Mouse (Mus musculus) limb, embryonic 11.5 days (tissue): Measurements from ENCODE around the gene Pzp. TPM values are rescaled to one million over a fixed set of nuclear protein-coding genes. Genes with fewer than 3 reads are reported as not detected.

ENCODE experiments used
- ATAC-seq: fragments of 200-750 bp; cut with Nextera tagmentation; 2 replicates; pipeline ENCODE4 v1.8.0; 2017; ENCODE audit warnings: low read depth; ENCODE audit not compliant: insufficient number of reproducible peaks, low FRiP score, low TSS enrichment
- DNase-seq: peaks from one replicate; pipeline ENCODE4 v3.0.0-alpha.2; 2015; ENCODE audit warnings: low spot score
- H3K27ac ChIP-seq: fragments of 300-500 bp; sonication (generic); replicated peaks from 2 replicates; pipeline ENCODE4 v1.5.1; 2014; ENCODE audit warnings: low read depth, mild to moderate bottlenecking, low read length
- H3K27me3 ChIP-seq: fragments of 300-500 bp; sonication (generic); 2 replicates; pipeline ENCODE4 v1.6.1; 2014; ENCODE audit warnings: mild to moderate bottlenecking, low read length, mixed read lengths; ENCODE audit not compliant: control insufficient read depth, insufficient read depth
- H3K36me3 ChIP-seq: fragments of 300-500 bp; sonication (generic); 2 replicates; pipeline ENCODE4 v1.6.1; 2014; ENCODE audit warnings: mild to moderate bottlenecking, low read length, moderate library complexity, mixed read lengths; ENCODE audit not compliant: control insufficient read depth, insufficient read depth
- H3K4me1 ChIP-seq: fragments of 300-500 bp; sonication (generic); 2 replicates; pipeline ENCODE4 v1.6.1; 2014; ENCODE audit warnings: low read length, mixed read lengths; ENCODE audit not compliant: control insufficient read depth, insufficient read depth
- H3K4me2 ChIP-seq: fragments of 300-500 bp; sonication (generic); 2 replicates; pipeline ENCODE4 v1.6.1; 2014; ENCODE audit warnings: low read depth, mild to moderate bottlenecking, moderate library complexity; ENCODE audit not compliant: severe bottlenecking
- H3K4me3 ChIP-seq: fragments of 300-500 bp; sonication (generic); 2 replicates; pipeline ENCODE4 v1.5.1; 2014; ENCODE audit warnings: low read depth, low read length
- H3K9ac ChIP-seq: fragments of 300-500 bp; sonication (generic); 2 replicates; pipeline ENCODE4 v1.6.1; 2014; ENCODE audit warnings: mild to moderate bottlenecking, low read length
- H3K9me3 ChIP-seq: fragments of 300-500 bp; sonication (generic); 2 replicates; pipeline ENCODE4 v1.6.1; 2016; ENCODE audit warnings: low read length; ENCODE audit not compliant: control insufficient read depth
- WGBS: fragments of 180-500 bp; shearing (Covaris S2); extraction: QIAGEN DNeasy Blood & Tissue Kit; methylation state at CpG from one replicate; pipeline ENCODE4 v1.1.7; 2014; 5-methylcytosine and 5-hydroxymethylcytosine counted together
- polyA plus RNA-seq: library from polyadenylated mRNA; unstranded; fragments of >200 nt; fragmentation: Nextera tagmentation; extraction: Ambion mirVana; gene quantifications from 2 replicates; pipeline ENCODE4 v1.2.1, GENCODE M21; 2014

Pzp gene
- polyA plus RNA-seq, 1 experiment from 2014 or later, result 0.03 TPM

DNA sequence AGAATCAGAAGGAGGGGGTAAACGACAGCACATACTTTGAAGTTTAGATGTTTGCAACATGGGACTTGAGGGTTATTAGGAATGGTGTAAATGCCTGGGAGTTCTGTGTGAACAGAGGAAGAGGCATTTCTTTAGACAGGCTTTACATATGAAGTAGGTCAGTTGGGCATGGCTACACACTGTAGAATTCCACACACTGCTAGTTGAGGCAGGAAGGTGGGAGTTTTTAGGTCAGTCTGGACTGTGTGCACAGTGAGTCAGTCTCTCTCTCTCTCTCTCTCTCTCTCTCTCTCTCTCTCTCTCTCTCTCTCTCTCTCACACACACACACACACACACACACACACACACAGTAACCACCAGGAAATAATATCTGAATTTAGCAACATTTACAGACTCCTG lies 31.2 kb downstream of the Pzp start:
- Histone ChIP-seq H3K9ac (no peak overlapping the region), H3K27ac (no peak overlapping the region), H3K36me3 (no peaks in the 10 kb centered on the region), H3K4me1 (no peaks in the 10 kb centered on the region), H3K9me3 (no peaks in the 10 kb centered on the region), H3K4me2 (no peak overlapping the region), H3K27me3 (no peaks in the 10 kb centered on the region), H3K4me3 (no peak overlapping the region)
- ATAC-seq (no peak), DNase-seq (no peak)
- WGBS, result 69% methylated on average over 1 of the region's 1 CpGs

DNA sequence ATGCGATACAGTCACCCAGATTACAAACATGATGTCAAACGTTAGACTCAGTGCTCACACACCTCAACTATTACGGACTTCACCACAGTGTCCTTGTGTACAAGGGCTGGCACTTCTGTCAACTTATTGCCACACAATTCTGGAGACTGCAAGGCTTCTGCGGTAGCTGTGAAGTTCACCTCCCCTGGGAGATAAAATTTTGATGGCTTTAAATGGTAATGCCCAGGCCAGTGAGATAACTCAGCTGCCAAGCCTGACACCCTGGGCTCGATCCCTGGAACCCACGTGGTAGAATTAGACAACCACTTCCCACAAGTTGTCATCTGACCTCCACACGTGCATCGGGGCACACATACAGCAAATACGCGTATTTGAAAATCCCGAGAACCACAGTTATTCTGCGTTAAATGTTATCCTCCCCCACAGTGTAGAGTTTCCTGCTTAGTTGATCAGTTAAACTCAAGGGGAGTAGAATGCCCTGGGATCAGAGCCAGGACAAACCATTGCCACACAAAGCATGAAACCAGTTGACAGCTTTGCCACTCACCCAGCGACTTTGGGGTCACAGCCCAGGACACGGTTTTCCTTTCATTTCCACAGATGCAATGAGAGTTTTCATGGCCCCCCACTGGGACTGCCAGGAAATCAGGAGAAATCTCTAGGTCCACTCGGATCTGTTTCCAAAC lies 31.7 kb downstream of the Pzp start:
- Histone ChIP-seq H3K27ac (no peak overlapping the region), H3K9ac (no peak overlapping the region), H3K27me3 (no peaks in the 10 kb centered on the region), H3K36me3 (no peaks in the 10 kb centered on the region), H3K9me3 (no peaks in the 10 kb centered on the region), H3K4me3 (no peak overlapping the region), H3K4me1 (no peaks in the 10 kb centered on the region), H3K4me2 (no peak overlapping the region)
- no peak for DNase-seq
- ATAC-seq, result no peak
- 78% methylated on average over 15 of the region's 15 CpGs for WGBS

DNA sequence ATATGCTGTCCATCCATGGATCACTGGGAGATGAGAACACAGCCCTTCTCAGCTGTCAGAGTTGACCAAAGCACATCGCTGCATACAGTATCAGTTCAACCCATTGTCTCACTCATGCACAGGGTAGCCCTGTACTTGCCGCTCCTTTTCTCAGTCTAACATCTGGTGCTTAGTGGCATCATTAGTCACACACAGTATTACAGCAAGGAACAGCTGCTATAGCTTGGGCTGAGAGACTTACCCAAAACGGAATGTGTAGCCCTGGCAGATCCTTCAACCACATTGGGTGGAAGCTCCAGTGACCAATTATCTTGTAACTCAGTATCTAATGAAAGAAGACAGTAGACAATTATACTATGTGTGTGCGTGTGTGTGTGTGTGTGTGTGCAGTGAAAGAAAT lies 34.6 kb downstream of the Pzp start:
- H3K27ac ChIP-seq, result no peak overlapping the region
- no peaks in the 10 kb centered on the region for H3K4me1 ChIP-seq
- 79% methylated on average over 4 of the region's 4 CpGs for WGBS
- no peak overlapping the region for H3K9ac ChIP-seq
- ATAC-seq (no peak), DNase-seq (no peak)
- no peaks in the 10 kb centered on the region for H3K36me3 ChIP-seq
- H3K4me2 ChIP-seq, result no peak overlapping the region
- H3K27me3 ChIP-seq, result no peaks in the 10 kb centered on the region
- H3K9me3 ChIP-seq, result no peaks in the 10 kb centered on the region
- H3K4me3 ChIP-seq, result no peak overlapping the region

DNA sequence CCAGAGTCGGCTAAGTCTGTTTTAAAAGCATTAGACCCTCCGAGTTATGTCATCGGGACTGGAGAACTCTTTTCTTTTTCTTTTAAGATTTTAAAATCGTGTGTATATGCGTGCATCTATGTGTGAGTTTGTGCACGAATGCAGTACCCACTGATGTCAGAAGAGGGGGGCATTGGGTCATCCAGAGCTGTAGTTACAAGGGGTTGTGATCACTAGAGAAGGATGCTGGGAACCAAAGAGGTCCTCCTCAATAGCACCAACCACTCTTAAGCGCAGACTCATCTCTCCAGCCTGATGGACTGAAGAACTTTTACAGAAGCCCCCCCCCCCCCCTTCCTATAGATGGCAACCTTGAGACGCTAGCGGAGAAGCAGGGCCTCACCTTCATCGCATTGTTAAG lies 36.4 kb downstream of the Pzp start:
- Histone ChIP-seq H3K36me3 (no peaks in the 10 kb centered on the region), H3K9me3 (no peaks in the 10 kb centered on the region), H3K9ac (no peak overlapping the region), H3K27ac (no peak overlapping the region), H3K27me3 (no peaks in the 10 kb centered on the region), H3K4me2 (no peak overlapping the region), H3K4me1 (no peaks in the 10 kb centered on the region), H3K4me3 (no peak overlapping the region)
- ATAC-seq (no peak), DNase-seq (no peak)
- WGBS, result 96% methylated on average over 10 of the region's 10 CpGs

DNA sequence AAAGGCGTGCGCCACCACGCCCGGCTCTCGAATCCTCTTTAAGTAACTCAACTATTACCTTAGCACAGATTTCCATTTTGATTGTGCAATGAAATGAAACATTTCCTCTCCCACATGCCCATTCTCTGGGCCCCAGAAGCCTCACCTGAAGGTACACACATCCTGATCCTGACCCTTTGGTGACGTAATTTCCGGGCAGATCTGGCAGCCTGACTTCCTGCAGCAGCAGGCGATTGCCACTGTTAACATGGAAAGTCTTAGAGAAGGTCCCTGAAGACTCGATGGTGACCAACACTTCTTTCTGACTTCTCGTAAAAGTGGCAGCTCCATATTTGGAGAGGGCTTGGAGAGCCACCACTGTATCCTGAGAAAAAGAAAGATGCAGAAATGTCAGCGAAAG lies 38.8 kb downstream of the Pzp start:
- no peak overlapping the region for H3K4me3 ChIP-seq
- H3K36me3 ChIP-seq, result no peaks in the 10 kb centered on the region
- H3K9me3 ChIP-seq, result no peaks in the 10 kb centered on the region
- no peak overlapping the region for H3K9ac ChIP-seq
- ATAC-seq (no peak), DNase-seq (no peak)
- no peak overlapping the region for H3K4me2 ChIP-seq
- no peaks in the 10 kb centered on the region for H3K4me1 ChIP-seq
- no peak overlapping the region for H3K27ac ChIP-seq
- no peaks in the 10 kb centered on the region for H3K27me3 ChIP-seq
- WGBS, result 91% methylated on average over 11 of the region's 11 CpGs

DNA sequence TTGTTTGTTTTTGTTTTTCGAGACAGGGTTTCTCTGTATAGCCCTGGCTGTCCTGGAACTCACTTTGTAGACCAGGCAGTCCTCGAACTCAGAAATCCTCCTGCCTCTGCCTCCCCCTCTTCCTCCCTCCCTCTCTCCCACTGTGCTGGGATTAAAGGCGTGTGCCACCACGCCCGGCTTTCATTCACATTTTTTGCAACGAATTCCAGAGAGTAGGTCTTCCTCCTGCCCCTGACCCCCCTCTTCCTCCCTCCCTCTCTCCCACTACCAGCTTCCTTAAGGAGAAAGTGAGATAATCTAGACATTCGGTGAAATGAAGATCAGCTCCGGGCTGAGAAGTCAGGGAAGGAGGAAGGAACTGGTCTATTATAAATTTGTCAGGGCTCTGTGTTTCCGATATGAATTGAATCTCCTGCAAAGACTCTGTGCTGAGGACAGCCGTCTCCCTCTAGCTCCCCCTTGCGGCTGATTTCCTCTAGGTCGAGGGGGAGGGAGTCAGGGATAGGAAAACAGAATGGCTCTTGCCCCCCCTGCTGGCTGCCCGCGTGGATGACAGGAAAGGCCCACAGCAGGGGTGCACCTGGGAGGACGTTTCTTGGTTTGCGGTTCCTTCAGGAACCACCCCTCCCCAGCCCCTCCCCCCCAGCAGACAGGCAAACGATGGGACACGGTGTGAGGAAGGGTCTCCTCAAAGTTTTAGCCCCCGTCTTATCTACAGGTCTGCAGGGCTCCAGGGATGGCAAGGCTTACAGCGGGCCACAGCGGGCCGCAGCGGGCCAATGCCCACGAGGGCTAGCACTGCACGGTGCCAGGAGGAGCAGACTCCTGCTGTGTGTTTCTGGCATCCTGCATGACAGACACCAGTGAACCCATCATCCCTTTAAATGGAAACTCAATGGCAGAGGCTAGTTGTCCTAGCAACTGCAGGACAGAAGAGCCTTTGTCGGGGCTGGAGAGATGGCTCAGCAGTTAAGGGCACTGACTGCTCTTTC lies 46.8 kb downstream of the Pzp start:
- no peak overlapping the region for H3K4me2 ChIP-seq
- H3K4me3 ChIP-seq, result no peak overlapping the region
- ATAC-seq (peak; percentile 84), DNase-seq (peak; percentile 99)
- 23% methylated on average over 26 of the region's 26 CpGs for WGBS
- H3K27me3 ChIP-seq, result no peaks in the 10 kb centered on the region
- H3K9me3 ChIP-seq, result no peaks in the 10 kb centered on the region
- H3K36me3 ChIP-seq, result no peaks in the 10 kb centered on the region
- H3K27ac ChIP-seq, result no peak overlapping the region
- no peak overlapping the region for H3K9ac ChIP-seq
- no peaks in the 10 kb centered on the region for H3K4me1 ChIP-seq

DNA sequence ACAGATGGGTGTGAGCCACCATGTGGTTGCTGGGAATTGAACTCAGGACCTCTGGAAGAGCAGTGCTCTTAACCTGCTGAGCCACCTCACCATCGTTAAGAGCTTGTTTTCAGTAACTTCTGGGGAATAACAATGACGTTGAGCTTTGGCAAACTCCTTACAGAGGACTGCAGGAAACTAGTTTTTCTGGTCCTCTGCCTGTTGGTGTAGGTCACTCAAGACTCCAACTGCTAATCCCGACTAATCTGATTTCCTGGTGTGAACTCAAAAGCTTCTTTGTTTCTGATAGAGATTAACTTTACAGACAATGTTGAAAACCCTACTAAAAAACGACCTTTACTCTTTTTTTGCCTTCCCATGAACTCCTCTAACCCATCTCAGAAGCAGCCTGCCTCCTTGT lies 49.0 kb downstream of the Pzp start:
- DNase-seq (no peak), ATAC-seq (no peak)
- Histone ChIP-seq H3K9me3 (no peaks in the 10 kb centered on the region), H3K9ac (no peak overlapping the region), H3K27ac (no peak overlapping the region), H3K36me3 (no peaks in the 10 kb centered on the region), H3K4me3 (no peak overlapping the region), H3K27me3 (no peaks in the 10 kb centered on the region), H3K4me1 (no peaks in the 10 kb centered on the region), H3K4me2 (no peak overlapping the region)
- 28% methylated on average over 4 of the region's 4 CpGs for WGBS

DNA sequence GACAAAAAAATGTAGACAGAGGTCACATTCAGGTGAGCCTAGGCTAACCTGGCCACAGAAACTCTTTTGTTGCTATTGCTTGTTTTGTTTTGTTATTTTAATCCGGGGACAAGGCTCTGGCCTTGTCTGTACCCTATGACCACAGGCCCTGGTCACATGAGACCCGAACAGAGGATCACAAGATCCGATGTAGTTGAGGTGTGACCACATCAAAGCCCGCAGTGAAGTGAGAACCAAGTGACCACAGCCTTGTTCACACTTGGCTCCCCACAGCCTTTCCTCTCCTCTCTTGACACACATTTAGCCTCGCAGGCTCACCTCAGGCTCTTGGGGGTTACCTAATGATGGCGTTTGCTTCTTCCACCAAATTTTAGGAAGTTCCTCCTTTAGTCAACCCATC lies 52.4 kb downstream of the Pzp start:
- no peak for DNase-seq
- H3K27ac ChIP-seq, result no peak overlapping the region
- no peak overlapping the region for H3K4me2 ChIP-seq

More for the DNA sequence above, 52.4 kb downstream of the Pzp start:
- Histone ChIP-seq H3K4me1 (no peaks in the 10 kb centered on the region), H3K27me3 (no peaks in the 10 kb centered on the region), H3K36me3 (no peaks in the 10 kb centered on the region), H3K9ac (no peak overlapping the region), H3K9me3 (no peaks in the 10 kb centered on the region), H3K4me3 (no peak overlapping the region)
- 78% methylated on average over 6 of the region's 6 CpGs for WGBS
- ATAC-seq, result no peak
